Mouse (Mus musculus) small intestine, adult 10 weeks (tissue): ENCODE results near the gene Olfr322. TPM values are rescaled to one million over a fixed set of nuclear protein-coding genes. Genes with fewer than 3 reads are reported as not detected.

Source experiments
- polyA plus RNA-seq: library from polyadenylated mRNA; stranded (reverse); fragments of 350-450 nt; fragmentation: Illumina TruSeq; extraction: RNeasy Lipid Tissue Mini Kit (QIAGEN cat#74804); gene quantifications from one replicate; pipeline ENCODE4 v1.2.3, GENCODE M21; 2014; ENCODE audit warnings: low replicate concordance

The Olfr322 gene
- not detected for polyA plus RNA-seq

DNA sequence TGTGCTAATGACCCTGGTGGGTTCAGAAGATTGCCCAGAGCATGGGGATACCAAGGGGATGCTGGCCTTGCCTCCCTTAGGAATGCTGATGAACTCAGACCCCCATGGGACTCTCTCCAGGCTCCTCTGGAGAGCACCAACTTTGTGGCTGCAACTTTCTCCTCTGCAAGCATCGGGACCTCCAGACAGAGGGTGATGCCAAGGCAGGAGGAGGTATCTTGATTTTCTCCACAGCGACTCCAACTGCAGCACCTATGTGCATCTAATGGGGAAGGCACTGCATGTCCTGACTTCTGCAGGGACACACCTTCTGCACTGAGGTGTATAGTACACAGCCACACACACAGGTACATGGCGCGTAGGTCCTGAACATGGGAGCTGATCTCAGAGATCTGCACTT lies at the start of gene Olfr322:
Gene Olfr322, plus strand, starts transcription at position 187 of the 400 bp plus-strand sequence.

DNA sequence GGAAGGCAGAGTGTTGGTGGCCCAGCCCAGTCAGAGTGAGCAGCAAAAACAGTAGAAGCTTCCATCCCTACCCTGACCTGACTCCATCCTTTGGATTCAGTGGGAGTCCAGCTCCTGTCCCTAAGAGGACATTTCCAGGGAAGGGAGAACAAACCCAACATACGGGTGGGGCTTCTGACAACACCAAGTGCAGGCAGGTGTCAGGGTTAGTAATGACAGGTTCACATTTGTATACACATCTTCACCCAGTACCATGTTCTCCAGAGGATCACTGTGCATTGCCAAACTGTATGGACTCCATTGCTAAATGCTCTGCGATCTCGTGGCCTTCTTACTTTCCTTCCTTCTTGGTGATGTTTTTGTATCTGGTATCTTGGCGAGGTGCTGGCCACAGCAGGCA lies 42.6 kb upstream of the Olfr322 start, which contains the start of gene 2210407C18Rik:
Gene 2210407C18Rik, minus strand, starts transcription at position 101 of the 400 bp plus-strand sequence.

DNA sequence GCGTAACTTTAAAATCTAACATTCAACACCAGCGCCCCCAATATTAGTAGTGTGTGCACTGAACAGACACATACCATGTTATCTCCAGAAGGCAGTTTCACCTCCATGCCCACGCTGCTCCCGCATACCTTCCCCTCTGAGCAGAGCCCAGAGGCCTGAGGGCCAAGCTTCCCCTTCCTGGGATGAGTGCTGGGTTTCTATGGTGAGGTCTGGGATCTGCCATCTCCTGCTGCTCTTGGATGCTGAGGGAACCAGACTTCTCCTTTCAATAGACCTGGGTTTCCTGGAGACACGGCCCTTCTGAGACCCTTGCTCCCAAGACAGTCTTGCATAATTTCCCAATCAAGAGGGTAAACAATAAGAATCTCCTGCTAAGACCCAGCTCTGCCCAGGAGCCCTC lies 28.2 kb upstream of the Olfr322 start, which contains the start of gene Olfr323:
Gene Olfr323, minus strand, starts transcription at position 101 of the 400 bp plus-strand sequence.

DNA sequence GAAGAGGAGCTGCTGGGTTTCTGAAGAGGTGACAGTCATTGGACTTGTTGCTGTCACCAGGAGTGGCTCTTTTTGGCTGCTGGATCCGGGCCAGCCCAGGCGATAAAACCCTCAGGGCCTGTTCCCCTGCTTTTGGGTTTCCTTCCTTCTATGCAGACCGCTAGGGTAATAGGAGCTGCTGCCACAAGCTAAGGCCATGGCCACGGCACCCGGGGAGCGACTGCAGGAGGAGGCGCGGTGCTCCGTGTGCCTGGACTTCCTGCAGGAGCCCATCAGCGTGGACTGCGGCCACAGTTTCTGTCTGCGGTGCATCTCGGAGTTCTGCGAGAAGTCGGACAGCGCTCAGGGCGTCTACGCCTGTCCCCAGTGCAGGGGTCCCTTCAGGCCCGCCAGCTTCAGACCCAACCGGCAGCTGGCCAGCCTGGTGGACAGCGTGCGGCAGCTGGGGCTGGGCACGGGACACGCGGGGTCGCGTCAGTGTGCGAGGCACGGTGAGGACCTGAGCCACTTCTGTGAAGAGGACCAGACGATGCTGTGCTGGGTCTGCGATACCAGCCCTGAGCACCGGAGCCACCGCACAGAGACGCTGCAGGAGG lies 18.2 kb upstream of the Olfr322 start, which contains the start of gene Trim58:
Gene Trim58, plus strand, starts transcription at position 194 of the 596 bp plus-strand sequence.

DNA sequence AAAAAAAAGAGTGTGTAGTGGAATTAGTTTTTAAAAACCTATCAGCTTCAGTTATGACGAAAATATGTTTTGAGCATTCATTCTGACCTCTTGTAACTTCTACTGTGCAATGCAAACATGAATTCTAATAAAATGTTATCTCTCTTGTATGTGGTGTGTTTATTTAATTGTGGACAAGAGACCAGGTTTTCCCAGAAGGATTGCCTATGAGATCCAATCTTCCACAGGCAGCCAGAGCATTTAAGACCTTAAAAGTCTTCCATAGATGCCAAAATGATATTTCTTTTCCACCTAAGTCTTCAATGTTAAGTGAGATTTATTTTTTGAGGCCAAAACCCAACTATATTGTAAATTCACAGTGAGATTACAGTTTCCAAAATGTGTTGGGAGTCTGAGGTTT lies 22.2 kb downstream of the Olfr322 start, which contains the start of gene Olfr320:
Gene Olfr320, plus strand, starts transcription at position 301 of the 400 bp plus-strand sequence.

DNA sequence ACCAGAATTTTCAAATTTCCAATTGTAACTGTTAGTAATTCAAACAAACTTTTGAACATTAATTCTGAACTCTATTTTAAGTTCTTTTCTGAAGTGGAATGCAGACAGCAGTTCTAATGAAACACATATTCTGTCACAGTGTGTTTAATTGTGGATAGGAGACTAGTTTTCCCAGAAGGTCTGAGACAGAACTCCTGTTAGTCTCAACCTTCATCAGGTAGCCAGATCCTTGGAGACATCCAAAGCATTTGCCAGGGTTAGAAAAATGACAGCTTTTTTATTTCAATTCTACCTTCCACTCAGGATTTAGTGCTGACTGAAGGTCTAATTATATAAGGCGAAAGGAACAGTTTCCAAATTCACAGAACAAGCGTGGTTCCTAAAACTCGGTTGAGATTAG lies 40.3 kb downstream of the Olfr322 start, which contains the start of gene Olfr319:
Gene Olfr319, plus strand, starts transcription at position 301 of the 400 bp plus-strand sequence.

Other genes starting within 250 kb of the Olfr322 start
- 0.52 TPM for gene 1810065E05Rik, start 237.7 kb upstream of the Olfr322 start, polyA plus RNA-seq
- gene Gm12253, start 226.2 kb upstream of the Olfr322 start, polyA plus RNA-seq, result not detected
- gene Lypd9, start 205.9 kb upstream of the Olfr322 start, polyA plus RNA-seq, result not detected
- gene Olfr30, start 196.5 kb upstream of the Olfr322 start, polyA plus RNA-seq, result not detected
- not detected for gene Olfr332, start 166.2 kb upstream of the Olfr322 start, polyA plus RNA-seq
- not detected for gene Olfr331, start 156.2 kb upstream of the Olfr322 start, polyA plus RNA-seq
- gene Olfr330, start 123.9 kb upstream of the Olfr322 start, polyA plus RNA-seq, result not detected
- not detected for gene Olfr329-ps, start 112.4 kb upstream of the Olfr322 start, polyA plus RNA-seq
- gene Olfr328, start 103.1 kb upstream of the Olfr322 start, polyA plus RNA-seq, result not detected
- not detected for gene Olfr224, start 88.2 kb upstream of the Olfr322 start, polyA plus RNA-seq
- not detected for gene Olfr325, start 81.1 kb upstream of the Olfr322 start, polyA plus RNA-seq
- not detected for gene Olfr324, start 63.7 kb upstream of the Olfr322 start, polyA plus RNA-seq
- gene 2210407C18Rik, start 42.7 kb upstream of the Olfr322 start, polyA plus RNA-seq, result 1,849 TPM
- not detected for gene Olfr323, start 28.3 kb upstream of the Olfr322 start, polyA plus RNA-seq
- not detected for gene Trim58, start 18.3 kb upstream of the Olfr322 start, polyA plus RNA-seq
- not detected for gene Olfr320, start 22.3 kb downstream of the Olfr322 start, polyA plus RNA-seq
- not detected for gene Olfr319, start 40.4 kb downstream of the Olfr322 start, polyA plus RNA-seq
- not detected for gene Olfr318, start 65.2 kb downstream of the Olfr322 start, polyA plus RNA-seq
- gene Olfr317, start 80.4 kb downstream of the Olfr322 start, polyA plus RNA-seq, result not detected
- not detected for gene Olfr316, start 94.0 kb downstream of the Olfr322 start, polyA plus RNA-seq
- gene Olfr315, start 114.4 kb downstream of the Olfr322 start, polyA plus RNA-seq, result not detected
- not detected for gene Olfr314, start 124.2 kb downstream of the Olfr322 start, polyA plus RNA-seq
- 3.0 TPM for gene Fam183b, start 143.2 kb downstream of the Olfr322 start, polyA plus RNA-seq
- not detected for gene Olfr313, start 156.2 kb downstream of the Olfr322 start, polyA plus RNA-seq
- gene Olfr312, start 170.5 kb downstream of the Olfr322 start, polyA plus RNA-seq, result not detected
- gene Olfr311, start 180.5 kb downstream of the Olfr322 start, polyA plus RNA-seq, result not detected
- 7.5 TPM for gene Gm12258, start 188.4 kb downstream of the Olfr322 start, polyA plus RNA-seq
- gene 2810021J22Rik, start 208.4 kb downstream of the Olfr322 start, polyA plus RNA-seq, result 7.6 TPM
- 1.9 TPM for gene Zfp39, start 245.4 kb downstream of the Olfr322 start, polyA plus RNA-seq